Mouse (Mus musculus) brain, embryonic 14.5 days (tissue): Measurements from ENCODE around the gene Fmn2.

Source experiments
- CTCF ChIP-seq: fragments of 200-500 bp; IDR thresholded peaks from 2 replicates; pipeline ENCODE4 v1.5.1; 2012; ENCODE audit warnings: inconsistent platforms, mild to moderate bottlenecking, moderate library complexity, borderline replicate concordance; ENCODE audit not compliant: insufficient read depth, insufficient read length; ENCODE audit errors: extremely low read depth
- POLR2A ChIP-seq: fragments of 200-500 bp; IDR thresholded peaks from 2 replicates; pipeline ENCODE4 v1.6.1; 2012; ENCODE audit warnings: mild to moderate bottlenecking, inconsistent platforms, borderline replicate concordance; ENCODE audit not compliant: poor library complexity, insufficient read depth, insufficient read length, severe bottlenecking; ENCODE audit errors: extremely low read depth

- TF ChIP-seq CTCF: no peak
- no peak for TF ChIP-seq POLR2A
Measured at GRCm38 (mm10) chr1:174675316-174675715, 173.7 kb downstream of the Fmn2 start.
